Mouse (Mus musculus) cortical plate, adult 2 months (tissue): ENCODE data around the gene Fam69b. TPM values are rescaled to one million over a fixed set of nuclear protein-coding genes. Genes with fewer than 3 reads are reported as not detected.
A peak's percentile ranks its signal among the peaks of the same experiment; 100 is the strongest.

Experiments used
- H3K27ac ChIP-seq: fragments of 200-500 bp; 2 replicates; pipeline ENCODE4 v1.5.1; 2012; ENCODE audit warnings: low read length, control low read depth, inconsistent platforms; ENCODE audit not compliant: insufficient read depth
- H3K4me1 ChIP-seq: fragments of 200-500 bp; 2 replicates; pipeline ENCODE4 v1.6.1; 2011; ENCODE audit warnings: low read length; ENCODE audit not compliant: control insufficient read depth, insufficient read depth
- H3K4me3 ChIP-seq: fragments of 200-500 bp; 2 replicates; pipeline ENCODE4 v1.5.1; 2011; ENCODE audit warnings: mild to moderate bottlenecking, low read length, control low read depth; ENCODE audit not compliant: insufficient read depth
- CTCF ChIP-seq: fragments of 200-500 bp; IDR thresholded peaks from 2 replicates; pipeline ENCODE4 v1.5.1; 2011; ENCODE audit warnings: mild to moderate bottlenecking, control low read depth, low read length; ENCODE audit not compliant: insufficient read depth; ENCODE audit errors: extremely low read depth
- POLR2A ChIP-seq: fragments of 200-500 bp; IDR thresholded peaks from 2 replicates; pipeline ENCODE4 v1.6.1; 2011; ENCODE audit warnings: mild to moderate bottlenecking, low read length, control low read depth; ENCODE audit not compliant: insufficient read depth; ENCODE audit errors: extremely low read depth
- polyA plus RNA-seq: library from polyadenylated mRNA; depleted of rRNA; stranded (reverse); fragments of >200 nt; gene quantifications from 2 replicates; pipeline ENCODE4 v1.2.3, GENCODE M21; 2012

Fam69b gene
- polyA plus RNA-seq, 1 experiment, result 88.8 TPM

GRCm38 (mm10) chr2:26617331-26617730 lies 10.9 kb upstream of the Fam69b start:
- H3K4me3 ChIP-seq, result no peak overlapping the region
- peaks cover 2% of the 10 kb centered on the region for H3K4me1 ChIP-seq
- H3K27ac ChIP-seq, result no peak overlapping the region
- TF ChIP-seq CTCF (no peak), POLR2A (no peak)

GRCm38 (mm10) chr2:26617928-26618327 lies 10.3 kb upstream of the Fam69b start:
- Histone ChIP-seq H3K4me3 (no peak overlapping the region), H3K27ac (no peak overlapping the region), H3K4me1 (peaks cover 2% of the 10 kb centered on the region)
- TF ChIP-seq CTCF (no peak), POLR2A (no peak)

GRCm38 (mm10) chr2:26621246-26621645 lies 7.0 kb upstream of the Fam69b start:
- no peaks in the 10 kb centered on the region; the same call in 1 of the 2 replicates for H3K4me1 ChIP-seq
- no peak overlapping the region for H3K27ac ChIP-seq
- TF ChIP-seq POLR2A (no peak), CTCF (no peak)
- no peak overlapping the region for H3K4me3 ChIP-seq

GRCm38 (mm10) chr2:26622984-26623383 lies 5.3 kb upstream of the Fam69b start:
- Histone ChIP-seq H3K27ac (no peak overlapping the region), H3K4me1 (peaks cover 2% of the 10 kb centered on the region), H3K4me3 (no peak overlapping the region)
- TF ChIP-seq POLR2A, result no peak
- no peak for TF ChIP-seq CTCF

- no peak for TF ChIP-seq CTCF
- no peak for TF ChIP-seq POLR2A
- Histone ChIP-seq H3K4me1 (peaks cover 2% of the 10 kb centered on the region), H3K27ac (no peak overlapping the region), H3K4me3 (no peak overlapping the region)
These were observed 2.8 kb upstream of the Fam69b start for GRCm38 (mm10) chr2:26625419-26625818.

GRCm38 (mm10) chr2:26626081-26626480 lies 2.2 kb upstream of the Fam69b start:
- H3K4me3 ChIP-seq, result no peak overlapping the region
- peaks cover 4% of the 10 kb centered on the region for H3K4me1 ChIP-seq
- TF ChIP-seq CTCF (no peak), POLR2A (no peak)
- no peak overlapping the region for H3K27ac ChIP-seq

- H3K4me3 ChIP-seq, result peak overlapping the region; percentile 58
- peak overlapping the region; percentile 69 for H3K27ac ChIP-seq
- TF ChIP-seq CTCF, result no peak
- TF ChIP-seq POLR2A, result no peak
- peaks cover 9% of the 10 kb centered on the region for H3K4me1 ChIP-seq
These were observed 658 bp downstream of the Fam69b start for GRCm38 (mm10) chr2:26628792-26629437.

- Histone ChIP-seq H3K4me3 (no peak overlapping the region; the same call in 1 of the 2 replicates), H3K4me1 (peaks cover 9% of the 10 kb centered on the region), H3K27ac (no peak overlapping the region)
- TF ChIP-seq POLR2A, result no peak
- TF ChIP-seq CTCF, result no peak
These were observed 4.5 kb downstream of the Fam69b start for GRCm38 (mm10) chr2:26632541-26633395.

GRCm38 (mm10) chr2:26633953-26634530 lies 5.8 kb downstream of the Fam69b start:
- Histone ChIP-seq H3K4me3 (no peak overlapping the region), H3K4me1 (peaks cover 14% of the 10 kb centered on the region), H3K27ac (no peak overlapping the region)
- TF ChIP-seq CTCF, result no peak
- no peak for TF ChIP-seq POLR2A
